Mouse (Mus musculus): ENCODE data around the gene Inf2. TPM values are rescaled to one million over a fixed set of nuclear protein-coding genes. Genes with fewer than 3 reads are reported as not detected.

Inf2 gene
- polyA plus RNA-seq, 1 experiment = 28.3 TPM

- no peaks in the 10 kb centered on the region for H3K27me3 ChIP-seq (ENCODE audit: control insufficient read depth, insufficient read depth, low read length, poor library complexity, severe bottlenecking)
- no peak overlapping the region for H3K9ac ChIP-seq (ENCODE audit: low read depth, poor library complexity, severe bottlenecking)
- no peak overlapping the region for H3K27ac ChIP-seq (ENCODE audit: insufficient read depth, low read length)
- no peaks in the 10 kb centered on the region for H3K36me3 ChIP-seq (ENCODE audit: control insufficient read depth, insufficient read depth, low read length, poor library complexity, severe bottlenecking)
- TF ChIP-seq CTCF (IDR thresholded peaks at IDR 0.05; ENCODE audit: low read depth, low read length) (no peak), EP300 (IDR thresholded peaks at IDR 0.05; ENCODE audit: insufficient read depth, low read depth, low read length) (no peak), POLR2A (IDR thresholded peaks at IDR 0.05; ENCODE audit: insufficient read depth, low read length) (no peak)
- H3K4me3 ChIP-seq (ENCODE audit: low read depth, low read length) = no peak overlapping the region
- H3K9me3 ChIP-seq (replicated peaks; ENCODE audit: control insufficient read depth, insufficient read depth, low read length, poor library complexity, severe bottlenecking) = no peaks in the 10 kb centered on the region
- peaks cover 2% of the 10 kb centered on the region for H3K4me1 ChIP-seq (ENCODE audit: control insufficient read depth, insufficient read depth, low read length)
Measured at GRCm38 (mm10) chr12:112552520-112552919, 36.1 kb upstream of the Inf2 start.

GRCm38 (mm10) chr12:112554900-112555299 is 33.7 kb upstream of the Inf2 start:
- no peaks in the 10 kb centered on the region for H3K36me3 ChIP-seq (ENCODE audit: control insufficient read depth, insufficient read depth, low read length, poor library complexity, severe bottlenecking)
- H3K4me1 ChIP-seq (ENCODE audit: control insufficient read depth, insufficient read depth, low read length) = peaks cover 9% of the 10 kb centered on the region
- H3K9ac ChIP-seq (ENCODE audit: low read depth, poor library complexity, severe bottlenecking) = no peak overlapping the region
- no peak overlapping the region for H3K4me3 ChIP-seq (ENCODE audit: low read depth, low read length)
- TF ChIP-seq EP300 (IDR thresholded peaks at IDR 0.05; ENCODE audit: insufficient read depth, low read depth, low read length) (no peak), CTCF (IDR thresholded peaks at IDR 0.05; ENCODE audit: low read depth, low read length) (no peak), POLR2A (IDR thresholded peaks at IDR 0.05; ENCODE audit: insufficient read depth, low read length) (no peak)
- no peaks in the 10 kb centered on the region for H3K27me3 ChIP-seq (ENCODE audit: control insufficient read depth, insufficient read depth, low read length, poor library complexity, severe bottlenecking)
- H3K9me3 ChIP-seq (replicated peaks; ENCODE audit: control insufficient read depth, insufficient read depth, low read length, poor library complexity, severe bottlenecking) = no peaks in the 10 kb centered on the region
- H3K27ac ChIP-seq (ENCODE audit: insufficient read depth, low read length) = no peak overlapping the region

- no peak for TF ChIP-seq POLR2A (IDR thresholded peaks at IDR 0.05; ENCODE audit: insufficient read depth, low read length)
- TF ChIP-seq CTCF (IDR thresholded peaks at IDR 0.05; ENCODE audit: low read depth, low read length) = no peak
- TF ChIP-seq EP300 (IDR thresholded peaks at IDR 0.05; ENCODE audit: insufficient read depth, low read depth, low read length) = no peak
- no peak overlapping the region for H3K4me3 ChIP-seq (ENCODE audit: low read depth, low read length)
- no peaks in the 10 kb centered on the region for H3K36me3 ChIP-seq (ENCODE audit: control insufficient read depth, insufficient read depth, low read length, poor library complexity, severe bottlenecking)
- no peak overlapping the region for H3K27ac ChIP-seq (ENCODE audit: insufficient read depth, low read length)
- H3K4me1 ChIP-seq (ENCODE audit: control insufficient read depth, insufficient read depth, low read length) = peaks cover 8% of the 10 kb centered on the region
- H3K9me3 ChIP-seq (replicated peaks; ENCODE audit: control insufficient read depth, insufficient read depth, low read length, poor library complexity, severe bottlenecking) = no peaks in the 10 kb centered on the region
- H3K9ac ChIP-seq (ENCODE audit: low read depth, poor library complexity, severe bottlenecking) = no peak overlapping the region
- no peaks in the 10 kb centered on the region; the same call in 1 of the 2 replicates for H3K27me3 ChIP-seq (ENCODE audit: control insufficient read depth, insufficient read depth, low read length, poor library complexity, severe bottlenecking)
Measured at GRCm38 (mm10) chr12:112556531-112557060, 32.0 kb upstream of the Inf2 start.

GRCm38 (mm10) chr12:112557219-112557618 is 31.4 kb upstream of the Inf2 start:
- H3K4me3 ChIP-seq (ENCODE audit: low read depth, low read length) = no peak overlapping the region
- no peak overlapping the region for H3K9ac ChIP-seq (ENCODE audit: low read depth, poor library complexity, severe bottlenecking)
- H3K4me1 ChIP-seq (ENCODE audit: control insufficient read depth, insufficient read depth, low read length) = peaks cover 8% of the 10 kb centered on the region
- no peaks in the 10 kb centered on the region; the same call in 1 of the 2 replicates for H3K27me3 ChIP-seq (ENCODE audit: control insufficient read depth, insufficient read depth, low read length, poor library complexity, severe bottlenecking)
- H3K36me3 ChIP-seq (ENCODE audit: control insufficient read depth, insufficient read depth, low read length, poor library complexity, severe bottlenecking) = no peaks in the 10 kb centered on the region
- no peak overlapping the region for H3K27ac ChIP-seq (ENCODE audit: insufficient read depth, low read length)
- no peak for TF ChIP-seq POLR2A (IDR thresholded peaks at IDR 0.05; ENCODE audit: insufficient read depth, low read length)
- TF ChIP-seq EP300 (IDR thresholded peaks at IDR 0.05; ENCODE audit: insufficient read depth, low read depth, low read length) = no peak
- TF ChIP-seq CTCF (IDR thresholded peaks at IDR 0.05; ENCODE audit: low read depth, low read length) = no peak
- no peaks in the 10 kb centered on the region for H3K9me3 ChIP-seq (replicated peaks; ENCODE audit: control insufficient read depth, insufficient read depth, low read length, poor library complexity, severe bottlenecking)

GRCm38 (mm10) chr12:112559231-112559630 is 29.4 kb upstream of the Inf2 start:
- no peak overlapping the region for H3K9ac ChIP-seq (ENCODE audit: low read depth, poor library complexity, severe bottlenecking)
- no peaks in the 10 kb centered on the region for H3K9me3 ChIP-seq (replicated peaks; ENCODE audit: control insufficient read depth, insufficient read depth, low read length, poor library complexity, severe bottlenecking)
- H3K27ac ChIP-seq (ENCODE audit: insufficient read depth, low read length) = no peak overlapping the region
- peaks cover 8% of the 10 kb centered on the region for H3K4me1 ChIP-seq (ENCODE audit: control insufficient read depth, insufficient read depth, low read length)
- TF ChIP-seq CTCF (IDR thresholded peaks at IDR 0.05; ENCODE audit: low read depth, low read length) = no peak
- no peak overlapping the region for H3K4me3 ChIP-seq (ENCODE audit: low read depth, low read length)
- H3K27me3 ChIP-seq (ENCODE audit: control insufficient read depth, insufficient read depth, low read length, poor library complexity, severe bottlenecking) = no peaks in the 10 kb centered on the region; the same call in 1 of the 2 replicates
- H3K36me3 ChIP-seq (ENCODE audit: control insufficient read depth, insufficient read depth, low read length, poor library complexity, severe bottlenecking) = no peaks in the 10 kb centered on the region

- Histone ChIP-seq H3K4me1 (ENCODE audit: control insufficient read depth, insufficient read depth, low read length) (peaks cover 8% of the 10 kb centered on the region), H3K27me3 (ENCODE audit: control insufficient read depth, insufficient read depth, low read length, poor library complexity, severe bottlenecking) (no peaks in the 10 kb centered on the region; the same call in 1 of the 2 replicates), H3K36me3 (ENCODE audit: control insufficient read depth, insufficient read depth, low read length, poor library complexity, severe bottlenecking) (no peaks in the 10 kb centered on the region), H3K9ac (ENCODE audit: low read depth, poor library complexity, severe bottlenecking) (no peak overlapping the region), H3K9me3 (replicated peaks; ENCODE audit: control insufficient read depth, insufficient read depth, low read length, poor library complexity, severe bottlenecking) (no peaks in the 10 kb centered on the region), H3K27ac (ENCODE audit: insufficient read depth, low read length) (no peak overlapping the region), H3K4me3 (ENCODE audit: low read depth, low read length) (no peak overlapping the region)
- TF ChIP-seq POLR2A (IDR thresholded peaks at IDR 0.05; ENCODE audit: insufficient read depth, low read length) (no peak), EP300 (IDR thresholded peaks at IDR 0.05; ENCODE audit: insufficient read depth, low read depth, low read length) (no peak), CTCF (IDR thresholded peaks at IDR 0.05; ENCODE audit: low read depth, low read length) (no peak)
Measured at GRCm38 (mm10) chr12:112559671-112560070, 28.9 kb upstream of the Inf2 start.
